Mouse (Mus musculus): Measurements from ENCODE around the gene Dyrk3. TPM values are rescaled to one million over a fixed set of nuclear protein-coding genes. Genes with fewer than 3 reads are reported as not detected.

Gene Dyrk3
- total RNA-seq, 1 experiment from 2014 or later = 4.9 TPM

- no peak for DNase-seq
These were observed 27.5 kb downstream of the Dyrk3 start for GRCm38 (mm10) chr1:131110525-131111106.

- no peak for DNase-seq
These were observed 30.4 kb downstream of the Dyrk3 start for GRCm38 (mm10) chr1:131107575-131108308.

GRCm38 (mm10) chr1:131103776-131104424, 34.2 kb downstream of the Dyrk3 start:
- no peak for DNase-seq

DNA sequence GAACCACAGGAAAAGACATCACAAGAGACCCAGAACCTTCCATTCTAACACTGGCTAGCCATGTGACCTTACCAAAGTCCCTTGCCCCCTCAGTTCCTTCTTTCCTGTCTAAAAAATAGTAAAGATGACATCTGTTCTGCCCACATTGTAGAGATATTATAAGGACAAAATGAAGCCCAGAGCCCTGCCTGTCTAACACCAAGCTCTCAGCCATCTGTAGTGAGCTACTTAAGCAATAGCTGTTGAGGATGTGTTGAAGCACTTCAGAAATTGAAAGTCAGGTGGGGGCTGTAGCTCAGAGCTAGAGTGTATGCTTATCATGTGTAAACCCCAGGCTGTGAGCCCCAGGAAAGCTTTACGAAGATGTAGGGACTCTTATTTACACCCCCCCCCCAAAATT, 37.3 kb downstream of the Dyrk3 start:
- no peak for DNase-seq

DNA sequence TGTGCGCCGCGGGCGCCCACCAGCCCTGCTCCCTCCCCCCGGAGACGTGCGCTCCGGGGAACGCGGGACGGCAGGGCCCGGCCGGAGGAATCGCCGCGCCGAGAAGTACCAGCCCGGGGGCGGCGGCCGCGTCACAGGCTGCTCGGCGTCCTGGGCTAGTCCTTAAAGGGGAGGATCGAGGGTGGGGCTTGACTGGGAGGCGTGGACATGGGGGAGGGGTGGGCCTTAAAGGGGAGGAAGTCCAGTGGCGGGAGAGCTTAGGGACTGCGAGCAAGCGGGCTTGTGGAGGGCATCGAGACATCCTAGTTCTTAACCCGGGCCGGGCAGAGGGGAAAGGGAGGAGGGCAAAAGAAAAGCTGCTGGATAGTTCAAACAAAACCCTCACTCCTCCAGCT, 40.4 kb downstream of the Dyrk3 start, which contains the start of gene Mapkapk2:
Mapkapk2 (minus strand) TSS at position 127 of the 395 bp plus-strand sequence.
- DNase-seq = peak; percentile 95

- peak; percentile 58 for DNase-seq
These were observed 41.1 kb downstream of the Dyrk3 start for GRCm38 (mm10) chr1:131096803-131097699.

DNA sequence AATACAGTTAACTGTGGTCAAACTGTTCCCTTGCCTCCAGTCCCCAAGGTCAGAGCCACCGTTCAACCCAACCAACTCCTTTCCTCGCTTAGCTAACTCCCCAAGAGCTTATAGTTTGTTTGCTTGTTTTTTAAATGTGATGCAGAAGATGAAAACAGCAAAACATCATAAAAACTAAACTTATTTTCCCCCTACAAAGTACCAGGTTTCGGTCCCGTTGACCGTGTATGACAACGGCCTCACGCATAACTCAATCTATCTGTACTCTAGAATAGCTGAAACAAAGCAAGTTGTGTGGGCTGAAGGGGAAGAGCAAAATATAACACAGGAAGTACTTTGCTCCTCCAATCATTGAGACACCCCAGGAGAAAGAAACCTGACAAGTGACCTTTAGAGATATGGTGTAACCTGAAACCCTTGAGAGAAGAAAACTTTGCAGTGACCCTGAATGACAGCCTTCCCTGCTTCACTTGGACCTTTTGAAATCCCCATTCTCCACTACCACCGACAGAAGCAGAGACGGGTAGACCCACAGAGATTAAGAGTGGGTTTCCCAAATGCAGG, 41.9 kb downstream of the Dyrk3 start:
- no peak for DNase-seq

DNA sequence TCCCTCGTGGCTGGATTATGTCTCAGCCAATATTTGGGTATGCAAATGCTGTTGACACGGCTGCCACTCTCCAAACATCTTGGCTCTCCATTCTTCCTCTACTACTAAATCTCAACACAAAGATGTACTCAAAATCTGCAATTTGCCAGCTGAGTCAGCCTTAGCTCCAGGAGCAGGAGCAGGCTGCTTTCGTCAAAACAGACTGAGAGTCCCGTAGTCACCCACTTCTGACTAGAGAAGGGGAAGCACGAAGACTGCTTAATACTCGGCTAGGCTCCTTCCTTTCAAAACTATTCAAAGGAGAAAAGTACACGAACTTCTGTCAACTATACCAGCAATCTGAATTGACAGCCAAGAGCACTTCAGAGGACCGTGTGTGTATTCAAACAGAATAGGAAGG, 42.6 kb downstream of the Dyrk3 start:
- DNase-seq = no peak

DNA sequence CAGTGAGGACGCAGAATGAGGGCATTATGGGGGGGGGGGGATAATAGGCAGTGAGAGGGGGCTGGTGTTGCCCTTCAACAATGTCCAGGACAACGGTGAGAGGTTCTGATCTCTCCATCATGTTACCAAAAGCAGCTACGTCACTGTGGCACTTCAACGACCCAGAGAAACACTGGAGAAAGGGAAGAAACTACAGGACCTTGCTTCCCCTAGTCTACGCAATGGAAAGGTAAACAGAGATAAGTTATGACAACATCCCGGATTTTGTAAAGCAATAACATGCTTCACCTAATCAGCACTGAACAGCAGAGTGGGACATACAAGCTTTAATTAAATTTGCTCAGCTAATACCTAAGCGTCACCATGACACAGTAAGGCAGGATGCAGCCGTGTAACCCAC, 44.3 kb downstream of the Dyrk3 start:
- no peak for DNase-seq

- no peak for DNase-seq
These were observed 45.3 kb downstream of the Dyrk3 start for GRCm38 (mm10) chr1:131092846-131093245.

- no peak for DNase-seq
These were observed 46.0 kb downstream of the Dyrk3 start for GRCm38 (mm10) chr1:131092173-131092572.

DNA sequence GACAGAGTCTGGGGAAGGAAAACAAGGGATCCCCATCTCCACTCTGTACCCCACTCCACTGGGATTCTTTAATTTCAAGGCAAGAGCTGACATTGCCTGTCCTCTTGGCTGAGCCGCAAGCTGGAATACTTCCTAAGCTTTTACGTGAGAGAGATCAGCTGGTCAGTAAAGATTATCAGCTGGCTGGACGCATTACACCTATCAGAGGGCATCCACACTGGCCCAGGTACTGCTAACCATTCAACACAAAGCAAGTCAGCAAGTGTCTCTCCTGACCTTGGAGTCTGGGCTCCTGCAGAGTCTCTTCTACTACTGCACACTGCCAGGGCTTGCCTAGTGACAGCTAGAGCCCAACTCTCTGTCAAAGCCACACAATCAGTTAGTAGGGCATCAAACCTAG, 46.7 kb downstream of the Dyrk3 start:
- no peak for DNase-seq

GRCm38 (mm10) chr1:131090877-131091276, 47.3 kb downstream of the Dyrk3 start:
- DNase-seq = no peak

DNA sequence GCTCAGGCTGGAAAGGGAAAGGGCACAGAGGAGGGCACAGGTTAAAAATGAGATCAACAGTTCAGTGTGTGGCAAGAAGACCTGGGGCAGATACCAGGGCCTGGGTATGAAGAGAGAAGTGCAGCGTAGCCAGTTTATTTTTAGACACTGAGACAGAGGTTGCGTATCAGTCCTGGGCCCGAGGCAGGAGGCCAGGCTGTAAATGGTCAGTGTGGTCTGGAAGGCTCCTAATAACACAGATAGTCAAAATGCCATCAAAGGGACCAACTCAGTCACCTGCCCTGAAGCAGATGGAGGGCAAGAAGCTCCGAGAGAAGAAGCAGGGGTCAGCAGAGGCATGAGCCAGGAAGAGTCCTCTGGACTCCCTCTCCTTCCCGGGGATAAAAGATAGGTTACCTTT, 47.9 kb downstream of the Dyrk3 start:
- no peak for DNase-seq

DNA sequence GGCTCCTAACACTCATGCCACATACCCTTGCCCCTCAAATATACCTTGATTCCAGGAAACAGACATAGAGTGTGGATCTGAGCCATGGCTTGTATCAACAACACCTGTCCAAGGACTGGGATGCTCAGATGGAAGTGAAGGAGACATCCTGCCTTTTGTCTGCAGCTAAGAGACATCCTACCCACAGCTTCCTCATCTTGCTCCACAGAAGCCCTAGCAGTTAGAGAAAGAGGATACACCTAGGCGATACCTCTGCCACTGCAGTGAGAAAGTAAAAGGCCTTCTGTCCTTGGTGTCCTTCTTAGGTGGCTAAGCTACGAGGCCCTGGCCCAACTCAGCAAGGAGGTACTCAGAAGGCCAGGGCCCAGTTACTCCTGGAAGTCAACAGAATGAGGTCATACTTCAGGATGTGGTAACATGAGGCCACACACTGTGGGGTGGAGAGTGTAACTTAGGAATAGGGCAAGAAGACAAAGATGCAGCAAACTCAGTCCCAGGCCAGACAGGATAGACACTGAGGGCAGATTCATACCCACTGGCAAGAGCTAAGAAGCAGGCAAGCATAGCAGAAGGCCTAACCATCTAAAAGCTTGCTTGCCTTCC, 48.5 kb downstream of the Dyrk3 start:
- DNase-seq = no peak

- DNase-seq = no peak
These were observed 49.6 kb downstream of the Dyrk3 start for GRCm38 (mm10) chr1:131088547-131088946.

- peak; percentile 72 for DNase-seq
These were observed 51.2 kb downstream of the Dyrk3 start for GRCm38 (mm10) chr1:131086907-131087306.

GRCm38 (mm10) chr1:131085957-131086739, 52.0 kb downstream of the Dyrk3 start:
- no peak for DNase-seq

DNA sequence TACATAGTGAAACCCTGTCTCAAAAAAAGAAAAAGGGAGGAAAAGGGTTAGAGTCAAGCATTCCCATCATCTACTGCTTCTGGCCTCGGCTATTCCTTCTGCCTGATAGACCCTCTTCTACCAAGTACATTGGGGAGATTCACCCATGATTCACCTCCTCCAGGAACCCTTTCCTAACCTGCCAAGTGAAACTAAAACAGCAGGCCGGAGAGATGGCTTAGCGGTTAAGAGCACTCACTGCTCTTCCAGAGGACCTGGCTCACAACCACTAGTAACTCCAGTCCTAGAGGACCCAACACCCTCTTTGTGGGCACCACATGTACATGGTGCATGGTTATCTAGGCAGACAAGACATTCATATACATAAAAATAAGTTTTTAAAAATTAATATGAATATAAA, 52.9 kb downstream of the Dyrk3 start:
- no peak for DNase-seq

DNA sequence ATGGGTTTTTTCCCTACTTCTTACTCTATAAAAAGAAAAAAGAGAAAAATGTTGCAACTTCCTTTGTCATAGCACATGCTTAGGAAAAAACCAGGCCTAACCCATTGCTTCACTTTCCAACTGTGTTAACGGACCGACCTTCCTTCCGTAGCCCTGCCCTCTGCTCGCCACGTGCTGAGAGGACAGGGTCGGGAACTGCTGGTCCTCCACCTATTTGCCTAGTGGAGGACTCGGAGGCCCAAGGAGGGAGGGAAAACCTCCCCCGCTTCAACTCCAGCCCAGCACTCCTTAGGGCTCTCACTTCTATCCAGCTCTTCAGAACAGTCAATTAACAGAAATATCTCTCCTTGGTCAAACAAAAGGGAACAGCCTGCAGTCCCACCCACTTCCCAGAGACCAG, 53.9 kb downstream of the Dyrk3 start:
- peak; percentile 49 for DNase-seq

GRCm38 (mm10) chr1:131083609-131084008, 54.5 kb downstream of the Dyrk3 start:
- peak; percentile 64 for DNase-seq
